Mouse (Mus musculus): ENCODE data around the gene Cdc14b.
"Not testable (repeated sequence)": the region's sequence is repeated elsewhere in the genome, so short reads cannot be mapped to it uniquely, and the experiment has no call there.

GRCm38 (mm10) chr13:64254185-64254584 lies 20.9 kb downstream of the Cdc14b start:
- not testable (repeated sequence) for TF ChIP-seq FOSL1 (IDR thresholded peaks at IDR 0.05; ENCODE audit: insufficient read depth, low read length, poor library complexity, severe bottlenecking); CTCF (IDR thresholded peaks at IDR 0.05; ENCODE audit: control insufficient read depth, insufficient read depth, insufficient read length); MYOD1 (IDR thresholded peaks at IDR 0.05; ENCODE audit: control insufficient read depth, insufficient read length, low read depth); USF1 (IDR thresholded peaks at IDR 0.05; ENCODE audit: low read depth)
